Mouse (Mus musculus) brain, embryonic 18.5 days (tissue): ENCODE measurements around the gene E2f1.

Experiments
- DNase-seq: peaks from one replicate; pipeline ENCODE4 v3.0.0-alpha.2; 2012; ENCODE audit warnings: low read depth, low spot score

E2f1 gene

GRCm38 (mm10) chr2:154569836-154570286 is at the start of gene E2f1:
E2f1 (minus strand) TSS chr2:154569892.
- peak; percentile 86 for DNase-seq

- DNase-seq, result no peak
Observed at GRCm38 (mm10) chr2:154617061-154617460, 47.4 kb upstream of the E2f1 start.

GRCm38 (mm10) chr2:154615674-154616073 is 46.0 kb upstream of the E2f1 start:
- no peak for DNase-seq

GRCm38 (mm10) chr2:154614841-154615576 is 45.3 kb upstream of the E2f1 start:
- DNase-seq, result no peak

- DNase-seq, result peak; percentile 73
Observed at GRCm38 (mm10) chr2:154613118-154614115, 43.7 kb upstream of the E2f1 start, which contains the start of the genes Zfp341 and 4930519P11Rik. Zfp341 (plus strand) TSS chr2:154613297. 4930519P11Rik (minus strand) TSS chr2:154613437.

DNA sequence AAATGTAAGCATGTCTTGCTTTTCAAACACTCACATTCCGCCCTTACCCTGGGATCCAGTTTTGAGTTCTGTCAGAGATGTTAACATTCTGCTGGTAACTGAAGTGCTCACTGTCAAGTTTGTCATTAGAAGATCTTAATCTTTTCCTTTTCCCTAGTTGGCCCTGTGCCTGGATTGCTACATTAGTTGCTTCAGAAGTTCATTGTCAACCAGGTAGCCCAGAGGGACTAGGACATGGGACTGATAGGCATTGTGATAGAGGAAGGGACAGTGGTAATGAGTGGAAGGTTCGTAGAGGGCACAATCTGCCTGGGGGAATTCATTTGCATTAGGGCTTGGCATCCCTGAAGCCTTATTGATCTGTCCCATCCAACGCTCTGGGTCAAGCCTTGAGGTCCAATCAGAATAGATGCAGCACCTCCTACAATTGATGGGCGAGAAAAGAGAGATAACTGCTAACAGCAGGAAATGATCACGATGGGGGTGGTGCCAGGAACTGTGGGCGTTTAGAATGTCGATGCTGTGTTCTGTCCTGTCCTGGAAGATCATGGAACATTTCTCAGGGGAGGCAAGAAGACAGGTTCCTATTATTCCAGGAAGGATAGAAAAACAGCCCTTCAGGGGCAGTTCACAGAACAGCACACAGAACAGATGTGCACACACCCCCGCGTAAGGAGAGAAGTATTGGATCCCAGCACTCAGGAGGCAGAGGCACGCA is 39.5 kb upstream of the E2f1 start:
- DNase-seq, result no peak

- DNase-seq, result no peak
Observed at GRCm38 (mm10) chr2:154606965-154607364, 37.3 kb upstream of the E2f1 start.

GRCm38 (mm10) chr2:154604156-154604555 is 34.5 kb upstream of the E2f1 start:
- no peak for DNase-seq

DNA sequence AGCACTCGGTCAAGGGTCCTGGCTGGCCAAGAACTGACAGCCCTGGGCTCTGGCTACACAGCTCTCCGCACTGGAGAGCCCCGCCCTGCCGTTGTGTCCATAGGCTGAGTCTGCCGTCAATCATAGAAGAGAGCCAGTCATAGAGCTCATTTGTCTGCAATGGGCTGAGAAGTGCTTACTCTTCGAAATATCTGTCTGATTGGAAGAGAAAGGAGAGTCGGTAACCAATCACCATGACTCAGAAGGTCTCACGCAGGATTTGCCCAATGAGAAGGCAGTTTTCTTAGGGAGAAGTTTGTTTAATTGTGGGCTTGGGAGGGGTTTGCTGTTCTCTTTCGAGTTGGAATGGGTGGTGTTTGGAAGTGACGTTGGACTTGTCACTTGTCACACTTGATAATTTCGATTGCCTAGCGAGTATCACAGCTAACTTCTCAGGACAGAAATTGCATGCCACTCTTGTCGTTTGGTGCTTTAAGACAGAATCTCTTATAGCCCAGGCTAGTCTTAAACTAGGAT is 34.0 kb upstream of the E2f1 start, which contains the start of gene Pxmp4:
Pxmp4 (minus strand) TSS at position 71 of the 516 bp plus-strand sequence.
- peak; percentile 94 for DNase-seq

DNA sequence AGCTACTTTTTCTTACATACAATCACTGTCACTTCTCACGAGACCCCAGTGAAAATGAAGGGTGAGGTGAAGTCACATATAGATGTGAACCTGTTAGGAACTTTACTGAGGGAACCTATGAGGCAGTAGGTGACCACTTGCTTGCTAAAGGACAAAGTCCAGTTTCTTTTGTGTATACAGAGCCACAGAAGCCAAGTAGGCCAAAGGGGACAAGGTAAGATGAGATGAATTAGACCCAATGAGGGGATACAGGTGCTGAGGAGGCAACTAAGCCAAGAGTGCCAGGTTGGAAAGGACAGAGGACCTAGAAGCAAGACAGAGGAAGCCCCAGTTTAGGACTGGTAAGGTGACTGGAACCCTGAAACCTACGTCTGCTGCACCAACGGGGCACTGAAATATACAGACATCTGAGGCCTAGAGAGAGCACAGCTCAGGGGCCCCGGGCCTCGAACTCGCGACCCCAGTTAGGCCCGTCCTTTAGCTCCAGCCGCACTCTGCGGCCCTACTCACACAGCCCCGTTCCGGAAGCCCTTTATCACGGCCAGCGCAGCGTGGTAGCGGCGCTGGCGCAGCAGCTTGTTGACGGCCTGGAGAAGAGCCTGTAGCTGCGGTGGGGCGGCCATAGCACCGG is 33.4 kb upstream of the E2f1 start:
- no peak for DNase-seq

- DNase-seq, result no peak
Observed at GRCm38 (mm10) chr2:154601324-154601723, 31.6 kb upstream of the E2f1 start.

DNA sequence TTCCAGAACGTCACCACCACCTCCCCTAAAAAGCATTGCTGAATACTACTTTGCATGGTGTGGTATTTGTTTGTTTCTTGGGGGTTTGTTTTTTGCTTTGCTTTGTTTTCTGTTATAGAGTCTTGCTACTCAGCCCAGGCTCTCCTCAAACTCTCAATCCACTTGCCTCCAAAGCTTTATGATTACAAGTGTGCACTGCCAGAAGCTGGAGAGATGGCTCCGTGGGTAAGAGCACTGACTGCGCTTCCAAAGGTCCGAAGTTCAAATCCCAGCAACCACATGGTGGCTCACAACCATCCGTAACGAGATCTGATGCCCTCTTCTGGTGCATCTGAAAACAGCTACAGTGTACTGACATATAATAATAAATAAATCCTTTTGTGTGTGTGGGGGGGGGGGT is 30.9 kb upstream of the E2f1 start:
- no peak for DNase-seq

GRCm38 (mm10) chr2:154597399-154597798 is 27.7 kb upstream of the E2f1 start:
- DNase-seq, result no peak

- no peak for DNase-seq
Observed at GRCm38 (mm10) chr2:154595775-154596174, 26.1 kb upstream of the E2f1 start.

DNA sequence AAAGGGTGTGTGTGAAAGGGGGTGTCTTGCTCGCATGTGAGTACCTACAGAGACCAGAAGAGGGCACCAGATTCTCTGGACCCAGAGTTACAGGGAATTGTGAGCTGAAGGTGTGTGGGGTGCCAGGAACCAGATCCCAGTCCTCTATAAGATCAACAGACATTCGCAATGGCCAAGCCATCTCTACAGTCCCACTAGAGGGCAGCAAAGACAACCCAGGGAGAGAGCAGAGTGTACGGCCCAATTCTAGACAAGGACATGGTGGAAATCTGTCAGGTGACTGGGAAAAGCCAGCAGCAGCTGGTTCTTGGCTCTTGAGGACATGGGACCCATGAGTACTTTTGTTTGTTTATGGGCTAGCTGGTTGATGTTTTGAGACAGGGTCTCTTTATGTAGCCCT is 23.3 kb upstream of the E2f1 start:
- no peak for DNase-seq

DNA sequence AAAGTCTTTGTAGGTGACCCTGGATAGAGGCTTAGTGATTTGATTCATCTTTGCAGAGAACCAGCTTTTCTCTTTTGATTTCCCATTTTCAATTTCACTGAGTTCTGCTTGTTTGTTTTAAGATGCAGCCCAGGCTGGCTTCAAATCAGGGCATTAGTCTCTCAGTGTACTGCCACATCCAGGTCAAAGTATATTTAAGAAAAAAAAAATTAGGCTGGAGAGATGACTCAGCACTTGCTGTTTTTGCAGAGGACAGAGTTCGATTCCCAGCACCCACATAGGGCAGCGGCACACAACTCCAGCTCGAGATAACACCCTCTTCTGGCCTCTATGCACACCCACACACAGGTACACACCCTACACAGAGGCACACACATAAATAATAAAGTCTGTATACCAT is 21.5 kb upstream of the E2f1 start:
- no peak for DNase-seq

DNA sequence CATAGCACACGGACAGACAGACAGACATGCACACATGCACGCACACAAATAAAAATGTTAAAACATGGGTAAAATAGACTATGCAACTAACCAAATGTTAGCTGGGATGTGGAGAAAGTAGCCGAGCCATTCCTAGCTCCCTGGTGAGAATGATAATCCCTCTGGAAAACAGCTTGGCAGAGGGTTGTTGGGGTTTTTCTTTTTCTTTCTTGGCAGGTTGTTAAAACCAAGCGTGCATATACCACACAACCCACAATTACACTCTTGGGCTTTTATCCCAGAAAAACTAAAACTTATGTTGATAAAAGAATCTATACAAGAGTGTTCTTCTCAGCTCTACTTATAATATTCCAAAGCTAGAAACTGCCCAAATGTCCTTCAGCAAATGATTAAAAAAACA is 19.4 kb upstream of the E2f1 start:
- no peak for DNase-seq

- no peak for DNase-seq
Observed at GRCm38 (mm10) chr2:154586405-154586804, 16.7 kb upstream of the E2f1 start.

GRCm38 (mm10) chr2:154584931-154585601 is 15.4 kb upstream of the E2f1 start:
- no peak for DNase-seq
